Mouse (Mus musculus) right cerebral cortex, postnatal 25 days (tissue): ENCODE measurements around the gene Kif3a.

ENCODE experiments used
- DNase-seq: peaks from one replicate; pipeline ENCODE4 v3.0.0; 2022

Kif3a gene

DNA sequence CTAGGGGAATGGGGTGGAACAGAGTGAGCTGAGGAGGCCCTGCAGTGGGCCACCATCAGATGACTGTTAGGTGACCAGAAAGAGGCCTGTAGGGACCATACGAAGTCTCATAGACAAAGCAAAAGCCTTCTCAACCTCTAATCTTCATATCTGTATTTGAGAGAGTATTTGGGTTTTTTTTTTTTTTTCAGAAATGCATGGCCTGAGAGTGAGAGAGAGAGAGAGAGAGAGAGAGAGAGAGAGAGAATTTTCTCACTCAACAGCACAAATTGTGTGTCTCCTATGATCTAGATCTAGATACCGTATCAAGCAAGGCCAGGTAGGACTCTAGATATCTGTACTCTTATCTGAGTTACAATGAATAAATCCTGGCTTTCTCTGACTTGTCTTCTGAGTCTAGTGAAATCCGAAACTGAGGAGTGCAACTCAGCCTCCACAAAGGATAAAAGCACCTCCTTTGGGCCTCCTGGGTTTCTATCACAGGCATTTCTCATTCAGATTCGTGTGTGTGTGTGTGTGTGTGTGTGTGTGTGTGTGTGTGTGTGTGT lies 50.5 kb downstream of the Kif3a start:
- no peak for DNase-seq

DNA sequence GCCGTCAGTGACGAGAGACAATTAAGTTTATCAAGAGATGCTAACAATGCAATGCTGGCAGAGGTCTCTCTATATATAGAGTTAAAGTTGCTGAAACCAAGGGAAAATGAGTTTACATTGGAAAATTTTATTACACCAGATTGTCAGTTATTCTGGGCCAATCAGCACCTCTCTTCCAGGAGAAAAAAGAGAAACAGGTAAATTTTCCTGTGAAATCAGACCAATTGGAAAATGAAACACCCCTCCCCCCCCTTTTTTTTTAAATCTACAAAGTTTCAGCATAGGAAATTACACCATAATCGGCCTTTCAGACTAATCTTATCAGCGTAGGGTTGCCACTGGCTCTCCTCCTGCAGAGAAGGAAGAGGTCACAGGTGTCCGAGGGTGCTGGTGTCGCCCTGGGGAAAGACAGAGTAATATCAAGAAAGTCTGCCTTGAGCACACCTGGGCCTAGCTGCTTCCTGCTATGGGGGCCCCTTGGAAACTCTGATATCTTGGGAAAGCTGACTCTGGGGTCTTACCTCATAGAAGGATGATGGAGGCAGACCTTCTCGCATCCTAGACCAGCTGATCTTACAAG lies 51.5 kb downstream of the Kif3a start, which contains the start of gene Il4:
Gene Il4 (minus strand): TSS at position 51 of the 580 bp plus-strand sequence.
- DNase-seq = no peak

DNA sequence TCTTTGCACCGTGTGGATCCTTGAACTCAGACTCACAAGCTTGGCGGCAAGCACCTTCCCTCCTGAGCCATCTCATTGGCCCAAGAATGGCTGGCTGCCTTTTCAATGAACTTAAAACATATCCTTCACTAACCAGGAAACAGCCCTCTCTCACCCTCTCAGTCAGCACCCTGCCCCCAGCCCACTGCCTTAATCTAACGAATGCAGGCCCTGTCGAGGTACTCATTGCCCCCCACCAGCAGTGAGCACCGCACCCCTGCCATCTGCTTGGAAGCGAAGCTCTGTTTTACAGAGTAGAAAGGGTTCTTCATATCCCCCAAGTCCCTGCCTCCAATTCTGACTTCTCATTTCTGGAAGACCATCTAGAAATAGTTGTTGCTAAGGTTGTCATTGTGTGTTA lies 52.2 kb downstream of the Kif3a start:
- DNase-seq = no peak

DNA sequence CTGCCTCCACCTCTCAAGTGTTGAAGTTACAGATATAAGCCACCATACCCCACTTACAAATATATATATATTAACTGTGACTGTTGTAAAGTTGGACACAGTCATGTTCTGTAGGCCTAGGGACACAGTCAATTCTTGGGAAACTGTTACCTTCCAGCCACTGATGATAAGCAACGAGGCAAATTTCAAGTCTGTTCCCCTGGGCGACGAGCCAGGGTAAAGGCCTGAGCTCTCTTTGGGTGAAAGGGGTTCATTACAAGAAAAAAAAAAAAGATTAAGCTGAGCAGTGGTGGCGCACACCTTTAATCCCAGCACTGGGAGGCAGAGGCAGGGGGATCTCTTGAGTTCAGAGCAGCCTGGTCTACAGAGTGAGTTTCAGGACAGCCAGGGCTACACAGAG lies 52.9 kb downstream of the Kif3a start:
- no peak for DNase-seq

DNA sequence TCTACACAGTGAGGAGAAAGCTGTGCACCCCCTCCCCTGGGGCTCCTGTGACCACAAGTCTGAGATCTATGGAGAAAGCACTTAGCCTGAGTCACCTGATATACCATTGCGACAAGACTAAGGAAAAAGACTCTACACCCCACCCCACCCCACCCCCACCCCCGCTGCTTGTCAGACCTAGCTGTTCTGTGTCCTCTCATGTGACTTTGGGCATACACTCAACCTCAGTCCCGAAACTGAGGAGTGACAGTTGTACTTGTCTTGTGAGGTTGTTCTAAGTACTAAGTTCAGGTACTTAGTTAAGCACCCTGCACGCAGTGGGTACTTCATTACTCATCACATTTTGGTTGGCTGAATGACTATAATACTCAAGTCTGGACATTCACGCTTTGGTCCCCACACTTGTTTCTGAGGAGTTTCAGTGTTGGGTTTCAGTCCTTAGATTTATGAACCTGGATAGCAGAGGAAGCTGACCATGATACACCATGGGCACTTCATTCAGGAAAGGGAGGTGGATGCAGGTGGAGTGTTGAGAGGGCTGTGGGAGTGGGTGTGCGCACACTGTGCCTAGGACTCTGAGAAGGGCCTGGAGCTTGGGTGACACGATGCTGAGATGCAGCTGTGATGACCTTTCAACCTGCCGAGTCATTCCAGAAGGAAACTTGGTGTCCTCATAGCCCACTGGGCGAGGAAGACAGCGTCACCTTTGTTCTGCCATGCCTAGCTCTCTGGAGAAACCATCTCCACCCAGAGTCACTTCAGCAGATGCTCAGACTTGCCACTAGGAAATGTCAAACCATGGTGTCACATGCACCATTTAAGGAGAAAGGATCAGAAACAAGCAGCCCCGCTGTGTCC lies 54.6 kb downstream of the Kif3a start:
- DNase-seq = no peak

DNA sequence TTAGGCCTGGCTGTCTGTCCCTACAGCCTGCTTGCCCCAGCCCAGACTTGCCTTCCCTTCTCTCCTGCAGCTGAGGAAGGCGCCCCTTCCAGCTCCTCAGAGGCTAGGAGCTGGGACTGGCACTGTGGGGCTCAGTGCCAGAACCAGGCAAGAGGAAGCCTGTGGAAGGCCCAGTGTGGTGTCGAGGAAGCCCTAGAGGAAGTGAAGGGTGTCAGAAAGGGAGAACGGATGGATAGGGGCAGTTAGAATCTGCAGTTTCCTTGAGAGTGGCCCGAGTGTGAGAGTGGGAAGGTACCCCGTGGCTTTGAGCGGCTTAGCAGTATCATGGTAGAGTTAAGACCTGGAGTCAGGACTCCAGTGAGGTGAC lies 55.2 kb downstream of the Kif3a start:
- no peak for DNase-seq

DNA sequence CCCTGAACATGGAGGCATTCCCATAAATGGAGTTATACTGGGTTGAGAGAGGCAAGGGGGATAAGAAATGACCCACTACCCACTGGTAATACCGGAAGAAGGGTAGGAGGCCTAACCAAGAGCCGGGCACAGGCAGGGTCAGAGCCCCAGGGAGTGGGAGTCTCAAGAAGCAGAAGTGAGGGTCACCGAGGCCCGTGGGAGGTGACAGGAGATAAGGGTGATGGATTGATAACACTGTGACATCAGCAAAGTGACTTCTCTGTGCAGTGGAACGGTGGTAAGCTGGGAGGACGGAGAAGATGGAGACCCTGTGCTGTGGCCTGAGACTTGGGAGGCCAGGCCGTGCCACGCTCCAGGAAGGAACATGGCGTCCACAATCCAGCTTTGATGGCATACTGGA lies 56.4 kb downstream of the Kif3a start:
- DNase-seq = no peak

DNA sequence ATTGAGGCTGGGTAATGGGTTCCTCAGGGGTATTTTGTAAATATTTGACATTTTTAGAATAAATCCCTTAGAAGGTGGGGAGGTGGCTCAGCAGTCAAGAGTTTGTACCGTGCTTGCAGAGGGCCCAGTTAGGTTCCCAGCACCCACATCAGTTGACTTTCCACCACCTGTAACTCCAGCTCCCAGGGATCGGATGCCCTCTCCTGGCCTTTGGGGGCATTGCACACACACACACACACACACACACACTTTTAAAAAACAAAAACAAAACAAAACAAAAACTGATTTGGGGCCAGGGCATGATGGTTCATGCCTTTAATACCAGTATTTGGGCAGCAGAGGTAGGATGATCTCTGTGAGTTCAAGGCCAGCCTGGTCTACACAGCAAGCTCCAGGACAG lies 56.9 kb downstream of the Kif3a start:
- no peak for DNase-seq

DNA sequence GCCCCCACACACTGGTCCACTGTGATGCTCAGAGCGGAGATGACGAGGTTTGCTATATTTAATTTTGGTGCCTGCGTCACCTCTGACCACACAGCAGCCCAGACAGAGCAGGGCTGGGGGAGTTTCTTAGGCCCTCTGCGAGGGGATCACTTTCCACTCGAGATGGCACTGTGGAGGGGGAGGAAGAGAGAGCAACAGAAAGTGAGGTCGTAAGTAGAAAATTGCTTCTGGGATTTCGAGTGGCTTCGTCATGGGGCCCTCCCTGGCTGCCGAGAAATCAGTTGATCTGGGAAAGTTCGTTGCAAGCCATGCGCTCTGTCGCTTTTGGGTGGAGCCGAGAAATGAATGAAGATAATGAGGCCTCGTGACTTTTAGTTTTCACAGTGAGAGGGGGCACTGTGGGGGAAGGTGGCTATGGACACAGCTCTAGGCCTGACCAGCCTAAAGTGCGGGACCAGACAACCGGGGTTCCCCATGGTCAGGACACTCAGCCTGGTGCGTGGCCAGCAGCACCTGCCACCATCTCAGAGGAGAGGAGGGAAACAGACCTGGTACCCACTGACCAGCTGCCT lies 59.7 kb downstream of the Kif3a start:
- DNase-seq = no peak

DNA sequence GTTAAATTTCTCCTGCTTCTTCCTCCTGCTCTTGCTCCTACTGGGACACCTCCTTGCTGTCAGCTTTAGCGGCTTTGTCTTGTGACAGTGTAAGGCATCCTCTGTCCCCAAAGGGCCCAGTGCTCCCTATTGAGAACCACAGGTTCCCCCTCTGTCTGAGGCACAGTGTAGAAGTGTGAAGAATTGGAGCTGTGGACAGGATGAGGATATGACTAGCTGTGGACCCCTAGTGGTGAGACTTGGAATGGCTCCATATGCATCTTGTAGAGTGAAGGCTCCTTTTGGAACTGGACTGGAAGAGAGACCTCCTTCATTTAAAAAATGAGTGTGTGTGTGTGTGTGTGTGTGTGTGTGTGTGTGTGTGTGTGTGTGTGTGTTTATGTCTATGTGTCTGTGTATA lies 60.7 kb downstream of the Kif3a start:
- DNase-seq = peak; percentile 33

DNA sequence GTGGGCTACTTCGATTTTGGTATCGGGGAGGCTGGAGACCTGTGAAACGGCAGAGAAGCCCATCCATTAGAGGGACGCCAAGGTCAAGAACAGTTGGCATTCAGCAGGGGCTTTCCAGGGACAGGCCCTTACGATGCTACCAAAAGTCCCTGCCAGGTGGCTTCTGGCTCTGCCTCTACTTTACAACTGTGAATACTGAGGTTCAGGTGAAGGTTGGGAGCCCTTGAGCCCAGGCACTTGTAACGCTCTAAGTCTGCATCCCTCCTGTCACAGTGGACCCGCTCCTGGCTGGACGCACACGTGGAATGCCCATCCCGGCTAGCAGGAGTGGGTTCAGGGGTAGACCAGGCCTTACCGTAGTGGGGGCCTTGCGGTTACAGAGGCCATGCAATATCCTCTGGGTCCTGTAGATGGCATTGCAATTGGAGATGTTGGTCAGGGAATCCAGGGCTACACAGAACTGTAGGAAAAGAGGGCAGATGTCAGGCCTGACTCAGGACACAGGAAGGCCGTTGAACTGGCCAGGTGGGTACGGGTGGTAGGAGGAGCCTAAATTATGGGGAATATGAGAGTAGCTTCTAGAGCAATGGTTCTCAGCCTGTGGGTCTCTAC lies 65.0 kb downstream of the Kif3a start:
- DNase-seq = no peak

DNA sequence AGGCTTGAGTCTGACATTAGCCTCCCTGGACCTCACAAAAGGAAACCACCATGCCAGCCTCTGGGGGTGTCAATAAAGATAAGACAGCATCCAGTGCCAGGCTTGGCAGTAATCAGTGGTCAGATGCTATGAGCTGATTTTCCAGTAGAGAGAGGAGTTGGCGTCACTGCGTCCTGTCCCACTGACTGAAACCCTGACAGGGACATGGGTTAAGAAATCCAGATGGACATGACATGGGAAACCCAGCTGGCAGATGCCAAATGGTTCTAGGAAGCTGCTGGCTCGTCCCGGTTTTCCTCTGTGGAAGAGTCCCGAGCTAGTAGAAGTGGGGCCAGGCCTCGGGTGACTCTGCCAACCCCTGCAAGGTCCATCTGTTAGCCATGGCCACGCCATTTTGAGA lies 66.5 kb downstream of the Kif3a start:
- no peak for DNase-seq

DNA sequence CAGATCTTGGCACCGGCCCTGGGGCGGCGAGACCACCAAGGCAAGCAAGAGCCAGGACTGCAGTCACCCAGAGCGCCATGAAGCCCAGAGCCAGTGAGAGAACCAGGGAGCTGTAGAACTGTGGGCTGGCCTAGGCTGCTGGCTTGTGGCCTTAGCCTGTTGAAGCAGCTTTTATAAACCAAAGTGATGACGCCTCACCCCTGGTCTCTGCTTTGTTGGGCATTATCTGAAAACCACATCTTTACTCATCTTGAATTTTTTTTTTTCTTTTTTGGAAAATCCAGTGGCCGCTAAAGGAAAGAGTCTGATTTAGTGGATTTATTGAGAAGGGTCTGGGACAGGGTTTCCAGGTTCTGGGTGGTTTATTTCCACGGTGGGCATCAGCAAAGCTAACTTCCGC lies 67.4 kb downstream of the Kif3a start, which contains the start of gene Il13:
Gene Il13 (minus strand): TSS at position 147 of the 400 bp plus-strand sequence.
- DNase-seq = no peak

DNA sequence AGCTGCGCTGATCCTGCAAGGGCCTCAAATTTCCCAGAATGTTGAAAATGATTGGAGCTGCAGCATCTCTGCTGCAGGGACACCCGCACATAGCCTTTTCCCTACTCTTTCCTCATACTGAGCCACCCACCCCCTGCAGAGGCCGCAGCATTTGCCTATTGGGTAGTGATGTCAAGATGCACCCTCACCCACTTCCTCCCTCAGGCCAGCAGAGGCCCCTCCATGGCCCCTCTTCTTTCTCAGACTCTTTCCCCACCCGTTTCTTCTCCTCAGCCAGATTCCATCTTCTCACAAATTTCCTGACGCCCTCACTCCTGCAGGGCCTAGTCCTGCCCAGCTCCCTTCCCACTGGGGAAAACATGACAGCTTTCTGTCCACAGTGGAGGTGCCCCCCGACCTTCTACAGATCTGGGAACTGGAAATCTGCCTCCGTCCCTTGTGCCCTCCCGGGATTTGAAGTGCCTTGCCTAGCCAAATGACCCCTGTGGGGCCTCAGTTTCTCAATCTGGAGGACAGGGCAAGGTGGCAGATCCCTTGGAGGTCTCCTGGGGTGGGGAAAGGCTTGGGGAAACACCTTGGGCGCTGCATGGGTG lies 68.5 kb downstream of the Kif3a start:
- no peak for DNase-seq

DNA sequence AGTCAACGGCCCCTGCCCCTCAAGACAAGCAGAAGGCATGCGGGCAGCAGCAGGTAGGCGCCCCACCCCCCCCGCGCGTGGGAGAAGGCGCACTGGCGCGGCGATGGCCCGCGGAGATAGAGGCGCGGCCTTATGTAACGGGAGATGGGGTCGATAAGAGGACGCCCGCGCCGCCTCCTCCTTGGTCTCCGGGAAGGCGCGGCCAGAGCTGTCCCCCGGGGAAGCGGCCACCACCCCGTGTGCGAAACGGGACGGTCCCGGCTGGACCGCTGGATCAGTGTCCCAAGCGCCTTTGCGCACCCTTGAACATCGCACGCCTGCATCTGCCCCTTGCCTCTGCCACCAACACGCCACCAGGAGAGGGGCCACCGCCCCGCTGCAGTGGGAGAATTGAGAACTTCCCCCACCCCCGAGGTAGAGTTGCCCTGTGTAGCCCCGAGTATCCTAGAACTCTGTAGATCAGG lies 69.0 kb downstream of the Kif3a start:
- peak; percentile 40 for DNase-seq

DNA sequence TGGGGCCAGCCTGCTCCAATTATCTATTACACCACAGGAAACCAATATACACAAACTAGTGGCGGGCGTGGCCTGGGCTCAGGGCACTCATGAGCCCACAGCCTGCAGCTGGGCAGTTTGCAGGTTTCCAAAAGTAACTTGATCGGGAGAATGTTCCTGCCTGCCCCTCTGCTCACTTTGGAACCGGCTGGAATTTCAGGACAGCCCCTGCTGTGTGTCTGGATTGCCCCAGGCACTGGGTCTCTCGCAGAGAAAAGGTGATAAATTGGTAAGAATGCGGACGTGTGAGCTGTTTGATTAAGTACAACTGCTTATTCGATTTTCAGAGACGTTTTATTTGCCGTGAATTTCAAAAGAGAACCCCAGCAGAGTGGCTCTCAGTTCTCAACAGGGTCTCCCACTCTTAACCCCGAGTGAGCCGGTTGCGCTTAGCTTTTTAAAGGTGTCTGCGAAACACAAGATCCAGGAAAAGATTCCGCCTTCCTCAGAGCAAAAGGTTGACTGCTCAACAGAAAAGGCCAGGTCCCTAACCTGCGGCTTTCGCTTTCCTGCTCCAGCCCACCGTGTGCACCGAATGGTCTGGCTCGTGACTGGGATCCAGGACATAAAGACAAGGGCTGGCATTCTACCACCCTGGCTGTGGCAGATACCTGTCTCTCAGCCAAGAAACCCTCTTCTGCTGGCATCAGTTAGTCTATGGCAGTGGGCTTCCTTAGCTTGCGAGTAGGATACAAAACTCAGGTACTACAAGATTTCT lies 70.0 kb downstream of the Kif3a start:
- no peak for DNase-seq

DNA sequence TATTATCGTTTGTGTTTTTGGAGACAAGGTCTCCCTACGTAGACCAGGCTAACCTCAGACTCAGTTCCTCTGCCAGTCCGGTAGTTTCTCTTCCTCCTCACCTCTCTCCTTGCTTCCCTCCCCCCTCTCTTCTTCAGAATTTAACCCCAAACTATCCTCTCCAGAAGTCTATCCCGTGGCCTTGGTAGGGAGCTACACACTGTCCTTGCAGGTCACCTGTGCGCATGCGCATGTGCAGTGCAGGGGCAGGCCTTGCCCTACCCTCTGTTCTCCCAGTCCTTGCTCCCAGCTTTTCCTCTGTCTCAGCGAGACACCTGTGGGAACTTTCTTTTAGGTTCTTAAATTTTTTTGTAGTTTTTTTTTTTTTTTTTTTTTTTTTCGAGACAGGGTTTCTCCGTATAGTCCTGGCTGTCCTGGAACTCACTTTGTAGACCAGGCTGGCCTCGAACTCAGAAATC lies 70.7 kb downstream of the Kif3a start:
- no peak for DNase-seq

DNA sequence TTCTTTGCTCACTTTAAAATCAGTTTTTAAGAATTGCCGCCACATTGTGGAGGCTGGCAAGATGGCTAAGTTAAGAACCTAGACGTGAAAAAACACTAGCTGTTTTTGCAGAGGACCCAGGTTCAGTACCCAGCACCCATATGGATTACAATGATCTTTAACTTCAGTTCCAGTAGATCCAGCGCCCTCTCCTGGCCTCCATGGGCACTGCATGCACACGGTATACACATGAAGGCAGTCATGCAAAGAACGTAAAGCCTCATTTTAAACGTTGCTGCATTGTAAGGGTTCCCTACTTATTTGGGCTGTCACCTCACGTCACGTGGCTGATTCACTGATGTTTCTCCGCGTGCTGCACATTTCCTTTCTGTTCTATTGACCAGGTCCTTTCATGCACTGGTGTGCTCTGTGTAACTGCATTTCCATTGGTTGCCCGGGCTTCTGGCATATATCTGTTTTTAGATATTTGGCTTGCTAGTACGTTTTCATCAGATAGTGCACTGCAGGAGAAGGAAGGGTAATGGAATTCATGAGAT lies 75.6 kb downstream of the Kif3a start:
- DNase-seq = no peak

DNA sequence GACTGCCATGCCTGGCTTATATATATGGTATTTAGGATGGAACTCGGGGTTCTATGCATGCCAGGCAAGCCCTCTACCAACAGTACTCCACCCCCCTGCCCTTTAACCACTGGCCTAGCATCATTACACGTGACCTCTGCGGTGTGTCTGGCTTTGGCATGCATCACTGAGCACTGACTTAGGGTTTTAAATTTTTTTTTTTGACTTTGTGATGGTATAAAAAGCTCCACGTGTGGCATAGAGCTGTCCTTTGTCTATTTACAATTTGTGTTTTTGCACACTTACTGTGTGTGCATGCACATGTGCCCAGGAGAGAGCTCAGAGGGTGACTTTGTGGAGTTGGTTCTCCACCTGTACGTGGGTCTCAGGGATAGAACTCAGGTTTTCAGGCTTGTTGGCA lies 76.8 kb downstream of the Kif3a start:
- no peak for DNase-seq

DNA sequence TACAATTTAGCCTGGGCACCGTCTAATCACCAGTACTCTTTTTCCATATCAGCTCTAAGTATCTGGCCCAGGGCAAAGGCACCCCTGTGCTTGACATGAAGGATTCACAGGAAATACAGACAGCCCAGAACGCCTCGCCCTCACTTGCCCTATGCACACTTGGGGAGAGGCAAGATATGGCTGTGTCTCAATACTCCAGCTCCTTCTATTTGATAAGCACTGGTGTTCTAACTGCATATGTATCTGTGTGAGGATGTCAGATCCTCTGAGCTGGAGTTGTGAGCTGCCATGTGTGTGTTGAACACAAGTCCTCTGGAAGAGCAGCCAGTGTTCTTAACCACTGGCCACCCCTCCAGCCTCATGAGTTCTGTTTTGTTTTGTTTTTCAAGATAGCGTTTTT lies 84.3 kb downstream of the Kif3a start:
- DNase-seq = no peak
